Mouse (Mus musculus): Measurements from ENCODE around the gene Tnfsf12. TPM values are rescaled to one million over a fixed set of nuclear protein-coding genes. Genes with fewer than 3 reads are reported as not detected.
A peak's percentile ranks its signal among the peaks of the same experiment; 100 is the strongest.

Gene Tnfsf12
- polyA plus RNA-seq, 1 experiment from 2014 or later: 1.7 TPM

- Histone ChIP-seq H3K27ac (ENCODE audit: low read depth, low read length) (no peak overlapping the region), H3K36me3 (ENCODE audit: control insufficient read depth, insufficient read depth, low read length) (peaks cover 30% of the 10 kb centered on the region), H3K4me3 (ENCODE audit: low read depth, low read length) (no peak overlapping the region), H3K27me3 (ENCODE audit: control insufficient read depth, insufficient read depth, low read length) (no peaks in the 10 kb centered on the region), H3K4me1 (ENCODE audit: control insufficient read depth, insufficient read depth, low read length) (peaks cover 13% of the 10 kb centered on the region), H3K9me3 (ENCODE audit: control insufficient read depth, low read length) (no peaks in the 10 kb centered on the region), H3K4me2 (ENCODE audit: low read depth) (no peak overlapping the region), H3K9ac (ENCODE audit: low read length) (no peak overlapping the region)
- DNase-seq (ENCODE audit: low spot score) (no peak), ATAC-seq (ENCODE audit: insufficient read depth, low FRiP score, low TSS enrichment) (no peak)
- WGBS: 95% methylated on average over 7 of the region's 7 CpGs
Measured at GRCm38 (mm10) chr11:69664841-69665240, 30.8 kb downstream of the Tnfsf12 start.

- DNase-seq (ENCODE audit: low spot score): no peak
- peaks cover 21% of the 10 kb centered on the region for H3K36me3 ChIP-seq (ENCODE audit: control insufficient read depth, insufficient read depth, low read length)
- no peaks in the 10 kb centered on the region for H3K9me3 ChIP-seq (ENCODE audit: control insufficient read depth, low read length)
- peaks cover 8% of the 10 kb centered on the region; the same call in 1 of the 2 replicates for H3K4me1 ChIP-seq (ENCODE audit: control insufficient read depth, insufficient read depth, low read length)
- H3K4me3 ChIP-seq (ENCODE audit: low read depth, low read length): no peak overlapping the region
- no peak for ATAC-seq (ENCODE audit: insufficient read depth, low FRiP score, low TSS enrichment)
- H3K27ac ChIP-seq (ENCODE audit: low read depth, low read length): no peak overlapping the region
- H3K27me3 ChIP-seq (ENCODE audit: control insufficient read depth, insufficient read depth, low read length): no peaks in the 10 kb centered on the region
- H3K9ac ChIP-seq (ENCODE audit: low read length): no peak overlapping the region
- no peak overlapping the region for H3K4me2 ChIP-seq (ENCODE audit: low read depth)
- 84% methylated on average over 6 of the region's 6 CpGs for WGBS
Measured at GRCm38 (mm10) chr11:69663795-69664194, 31.9 kb downstream of the Tnfsf12 start.

- no peaks in the 10 kb centered on the region for H3K27me3 ChIP-seq (ENCODE audit: control insufficient read depth, insufficient read depth, low read length)
- H3K9ac ChIP-seq (ENCODE audit: low read length): peak overlapping the region; percentile 65
- H3K4me1 ChIP-seq (ENCODE audit: control insufficient read depth, insufficient read depth, low read length): peaks cover 8% of the 10 kb centered on the region; the same call in 1 of the 2 replicates
- 70% methylated on average over 13 of the region's 13 CpGs for WGBS
- H3K9me3 ChIP-seq (ENCODE audit: control insufficient read depth, low read length): no peaks in the 10 kb centered on the region
- ATAC-seq (ENCODE audit: insufficient read depth, low FRiP score, low TSS enrichment): peak; percentile 13; the same call in 1 of the 2 replicates
- DNase-seq (ENCODE audit: low spot score): no peak
- peak overlapping the region; percentile 92 for H3K27ac ChIP-seq (ENCODE audit: low read depth, low read length)
- peak overlapping the region; percentile 54 for H3K4me3 ChIP-seq (ENCODE audit: low read depth, low read length)
- peak overlapping the region; percentile 49 for H3K4me2 ChIP-seq (ENCODE audit: low read depth)
- H3K36me3 ChIP-seq (ENCODE audit: control insufficient read depth, insufficient read depth, low read length): peaks cover 17% of the 10 kb centered on the region
Measured at GRCm38 (mm10) chr11:69662967-69663671, 32.5 kb downstream of the Tnfsf12 start.

- Histone ChIP-seq H3K36me3 (ENCODE audit: control insufficient read depth, insufficient read depth, low read length) (peaks cover 10% of the 10 kb centered on the region), H3K4me2 (ENCODE audit: low read depth) (peak within 1 kb of the TSS; percentile 49)
- WGBS: under 1% methylated on average over 48 of the region's 48 CpGs
Measured at GRCm38 (mm10) chr11:69662213-69662966, 33.3 kb downstream of the Tnfsf12 start, which contains the start of gene Mpdu1. Mpdu1 (minus strand) TSS chr11:69662642.

GRCm38 (mm10) chr11:69661221-69661881 lies 34.3 kb downstream of the Tnfsf12 start:
- ATAC-seq (ENCODE audit: insufficient read depth, low FRiP score, low TSS enrichment): no peak
- H3K9ac ChIP-seq (ENCODE audit: low read length): peak overlapping the region; percentile 65; the same call in 1 of the 2 replicates
- no peaks in the 10 kb centered on the region for H3K9me3 ChIP-seq (ENCODE audit: control insufficient read depth, low read length)
- peak overlapping the region; percentile 49 for H3K4me2 ChIP-seq (ENCODE audit: low read depth)
- peaks cover 15% of the 10 kb centered on the region for H3K36me3 ChIP-seq (ENCODE audit: control insufficient read depth, insufficient read depth, low read length)
- H3K27ac ChIP-seq (ENCODE audit: low read depth, low read length): no peak overlapping the region
- H3K27me3 ChIP-seq (ENCODE audit: control insufficient read depth, insufficient read depth, low read length): no peaks in the 10 kb centered on the region
- H3K4me3 ChIP-seq (ENCODE audit: low read depth, low read length): peak overlapping the region; percentile 54
- WGBS: 83% methylated on average over 3 of the region's 3 CpGs
- H3K4me1 ChIP-seq (ENCODE audit: control insufficient read depth, insufficient read depth, low read length): peaks cover 8% of the 10 kb centered on the region; the same call in 1 of the 2 replicates
- no peak for DNase-seq (ENCODE audit: low spot score)

More at GRCm38 (mm10) chr11:69662213-69662966, 33.3 kb downstream of the Tnfsf12 start, which contains the start of gene Mpdu1:
- ATAC-seq (ENCODE audit: insufficient read depth, low FRiP score, low TSS enrichment) (peak; percentile 92), DNase-seq (ENCODE audit: low spot score) (peak; percentile 98)
- H3K27me3 ChIP-seq (ENCODE audit: control insufficient read depth, insufficient read depth, low read length): no peaks in the 10 kb centered on the region
- no peaks in the 10 kb centered on the region for H3K9me3 ChIP-seq (ENCODE audit: control insufficient read depth, low read length)
- peaks cover 8% of the 10 kb centered on the region; the same call in 1 of the 2 replicates for H3K4me1 ChIP-seq (ENCODE audit: control insufficient read depth, insufficient read depth, low read length)
- H3K27ac ChIP-seq (ENCODE audit: low read depth, low read length): peak within 1 kb of the TSS; percentile 92
- H3K4me3 ChIP-seq (ENCODE audit: low read depth, low read length): peak within 1 kb of the TSS; percentile 54
- H3K9ac ChIP-seq (ENCODE audit: low read length): peak within 1 kb of the TSS; percentile 65

GRCm38 (mm10) chr11:69657462-69657881 lies 38.2 kb downstream of the Tnfsf12 start:
- no peak overlapping the region for H3K4me3 ChIP-seq (ENCODE audit: low read depth, low read length)
- no peak for ATAC-seq (ENCODE audit: insufficient read depth, low FRiP score, low TSS enrichment)
- WGBS: 88% methylated on average over 15 of the region's 15 CpGs

GRCm38 (mm10) chr11:69656617-69657461 lies 38.8 kb downstream of the Tnfsf12 start:
- no peak overlapping the region for H3K4me3 ChIP-seq (ENCODE audit: low read depth, low read length)
- H3K27ac ChIP-seq (ENCODE audit: low read depth, low read length): no peak overlapping the region
- H3K27me3 ChIP-seq (ENCODE audit: control insufficient read depth, insufficient read depth, low read length): no peaks in the 10 kb centered on the region
- ATAC-seq (ENCODE audit: insufficient read depth, low FRiP score, low TSS enrichment) (no peak), DNase-seq (ENCODE audit: low spot score) (peak; percentile 53)
- H3K9ac ChIP-seq (ENCODE audit: low read length): no peak overlapping the region
- H3K4me2 ChIP-seq (ENCODE audit: low read depth): no peak overlapping the region
- peaks cover 26% of the 10 kb centered on the region for H3K36me3 ChIP-seq (ENCODE audit: control insufficient read depth, insufficient read depth, low read length)
- 84% methylated on average over 10 of the region's 10 CpGs for WGBS
- peaks cover 4% of the 10 kb centered on the region; the same call in 1 of the 2 replicates for H3K4me1 ChIP-seq (ENCODE audit: control insufficient read depth, insufficient read depth, low read length)
- H3K9me3 ChIP-seq (ENCODE audit: control insufficient read depth, low read length): no peaks in the 10 kb centered on the region

More at GRCm38 (mm10) chr11:69657462-69657881, 38.2 kb downstream of the Tnfsf12 start:
- Histone ChIP-seq H3K27me3 (ENCODE audit: control insufficient read depth, insufficient read depth, low read length) (no peaks in the 10 kb centered on the region), H3K4me1 (ENCODE audit: control insufficient read depth, insufficient read depth, low read length) (peaks cover 4% of the 10 kb centered on the region; the same call in 1 of the 2 replicates), H3K36me3 (ENCODE audit: control insufficient read depth, insufficient read depth, low read length) (peaks cover 19% of the 10 kb centered on the region), H3K27ac (ENCODE audit: low read depth, low read length) (no peak overlapping the region), H3K9ac (ENCODE audit: low read length) (no peak overlapping the region), H3K9me3 (ENCODE audit: control insufficient read depth, low read length) (no peaks in the 10 kb centered on the region), H3K4me2 (ENCODE audit: low read depth) (no peak overlapping the region)
- no peak for DNase-seq (ENCODE audit: low spot score)

GRCm38 (mm10) chr11:69656065-69656455 lies 39.6 kb downstream of the Tnfsf12 start:
- 95% methylated on average over 5 of the region's 5 CpGs for WGBS
- Histone ChIP-seq H3K4me2 (ENCODE audit: low read depth) (no peak overlapping the region), H3K27me3 (ENCODE audit: control insufficient read depth, insufficient read depth, low read length) (no peaks in the 10 kb centered on the region)

More at GRCm38 (mm10) chr11:69656065-69656455, 39.6 kb downstream of the Tnfsf12 start:
- DNase-seq (ENCODE audit: low spot score) (no peak), ATAC-seq (ENCODE audit: insufficient read depth, low FRiP score, low TSS enrichment) (no peak)
- Histone ChIP-seq H3K4me3 (ENCODE audit: low read depth, low read length) (no peak overlapping the region), H3K9me3 (ENCODE audit: control insufficient read depth, low read length) (no peaks in the 10 kb centered on the region), H3K36me3 (ENCODE audit: control insufficient read depth, insufficient read depth, low read length) (peaks cover 32% of the 10 kb centered on the region), H3K9ac (ENCODE audit: low read length) (no peak overlapping the region), H3K4me1 (ENCODE audit: control insufficient read depth, insufficient read depth, low read length) (no peaks in the 10 kb centered on the region), H3K27ac (ENCODE audit: low read depth, low read length) (no peak overlapping the region)

Measured in neural tube, embryonic 11.5 days (tissue).